Mouse (Mus musculus): ENCODE data around the gene Rgs17. TPM values are rescaled to one million over a fixed set of nuclear protein-coding genes. Genes with fewer than 3 reads are reported as not detected.
A peak's percentile ranks its signal among the peaks of the same experiment; 100 is the strongest.

Rgs17 gene
- polyA plus RNA-seq, 1 experiment = 0.30 TPM

DNA sequence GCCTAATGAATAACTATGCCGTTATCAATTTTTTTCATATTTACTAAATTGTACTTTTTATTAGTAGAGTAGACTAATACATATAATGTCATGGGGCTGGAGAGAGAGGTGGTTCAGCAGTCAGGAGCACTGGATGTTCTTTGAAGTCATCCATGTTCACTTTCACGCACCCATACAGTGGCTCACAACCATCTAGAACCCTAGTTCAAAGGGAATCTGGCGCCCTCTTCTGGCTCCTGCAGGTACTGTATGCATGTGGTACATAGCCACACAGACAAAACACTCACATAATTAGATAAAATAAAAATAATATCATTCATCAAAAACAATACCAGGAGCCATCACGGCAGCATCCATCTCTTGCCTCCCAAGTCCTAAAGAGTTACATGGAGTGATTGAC is 62.5 kb downstream of the Rgs17 start:
- no peak overlapping the region for H3K27ac ChIP-seq (ENCODE audit: control insufficient read depth, insufficient read depth, low read depth, low read length)
- TF ChIP-seq POLR2A (IDR thresholded peaks at IDR 0.05; ENCODE audit: control insufficient read depth, low read depth, low read length) = no peak
- TF ChIP-seq CTCF (IDR thresholded peaks at IDR 0.05; ENCODE audit: control insufficient read depth, insufficient read depth, insufficient replicate concordance, low read depth, low read length) = peak; percentile 43; the same call in 1 of the 2 replicates
- no peaks in the 10 kb centered on the region for H3K4me1 ChIP-seq (ENCODE audit: control insufficient read depth, insufficient read depth, low read length)
- H3K36me3 ChIP-seq (ENCODE audit: control insufficient read depth, insufficient read depth, low read length) = no peaks in the 10 kb centered on the region
- H3K4me3 ChIP-seq (ENCODE audit: control insufficient read depth, low read depth, low read length) = no peak overlapping the region
- H3K27me3 ChIP-seq (ENCODE audit: control insufficient read depth, insufficient read depth, low read length) = no peaks in the 10 kb centered on the region

DNA sequence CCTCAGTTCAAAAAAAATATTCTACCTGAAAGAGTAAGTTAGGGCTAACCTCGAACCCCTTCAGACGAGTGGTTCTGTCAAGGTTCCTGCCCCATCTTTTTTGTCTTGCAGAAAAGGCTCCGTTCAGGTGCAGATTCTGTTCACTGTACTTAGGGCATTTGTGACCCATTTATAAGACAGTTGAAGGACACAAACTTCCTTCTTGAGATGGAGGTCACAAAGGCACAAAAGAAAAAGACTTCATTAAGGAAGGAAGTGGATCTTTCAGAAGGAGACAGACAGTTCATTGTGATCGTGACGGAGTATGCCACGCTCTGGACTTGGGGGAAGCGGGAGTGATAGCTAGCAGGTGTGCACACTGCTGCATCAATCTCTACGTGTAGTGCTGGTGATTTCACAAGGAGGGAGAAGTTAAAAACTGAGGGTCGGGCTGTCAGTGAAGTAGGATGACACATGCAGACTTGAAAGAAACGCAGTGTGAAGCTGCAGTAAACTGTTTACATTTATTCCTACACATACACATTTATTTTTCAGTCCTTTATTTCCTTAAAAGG is 64.1 kb downstream of the Rgs17 start:
- Histone ChIP-seq H3K27ac (ENCODE audit: control insufficient read depth, insufficient read depth, low read depth, low read length) (no peak overlapping the region), H3K36me3 (ENCODE audit: control insufficient read depth, insufficient read depth, low read length) (no peaks in the 10 kb centered on the region), H3K4me1 (ENCODE audit: control insufficient read depth, insufficient read depth, low read length) (no peaks in the 10 kb centered on the region), H3K4me3 (ENCODE audit: control insufficient read depth, low read depth, low read length) (no peak overlapping the region), H3K27me3 (ENCODE audit: control insufficient read depth, insufficient read depth, low read length) (no peaks in the 10 kb centered on the region)
- TF ChIP-seq POLR2A (IDR thresholded peaks at IDR 0.05; ENCODE audit: control insufficient read depth, low read depth, low read length) (no peak), CTCF (IDR thresholded peaks at IDR 0.05; ENCODE audit: control insufficient read depth, insufficient read depth, insufficient replicate concordance, low read depth, low read length) (no peak)

DNA sequence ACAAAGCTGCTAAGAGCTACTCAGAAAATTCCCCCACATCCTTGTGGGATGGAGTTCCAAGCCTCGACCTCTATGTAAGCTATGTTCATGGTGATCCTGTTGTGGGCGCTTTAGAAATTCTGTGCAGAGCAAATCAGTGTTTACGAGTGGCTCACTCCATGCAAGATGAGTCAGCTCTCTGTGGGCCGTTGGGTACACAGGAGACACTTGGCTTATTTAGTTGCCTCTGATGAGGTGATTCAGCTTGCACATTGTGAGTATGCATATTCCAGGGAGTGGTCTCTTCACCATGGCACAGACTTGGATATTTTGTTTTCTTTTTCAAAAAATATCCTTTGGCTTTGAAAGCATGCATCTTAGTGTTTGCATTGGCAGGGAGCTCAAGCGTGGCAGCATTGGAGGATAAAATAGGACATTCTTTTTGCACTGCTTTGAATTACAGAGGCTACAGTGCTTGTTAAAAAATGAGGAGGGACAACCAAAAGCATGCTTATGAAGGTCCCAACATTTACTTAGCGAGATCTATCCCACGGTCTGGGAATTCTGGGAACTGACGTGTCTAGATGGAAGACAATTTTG is 68.8 kb downstream of the Rgs17 start:
- no peak for TF ChIP-seq CTCF (IDR thresholded peaks at IDR 0.05; ENCODE audit: control insufficient read depth, insufficient read depth, insufficient replicate concordance, low read depth, low read length)
- no peak for TF ChIP-seq POLR2A (IDR thresholded peaks at IDR 0.05; ENCODE audit: control insufficient read depth, low read depth, low read length)
- Histone ChIP-seq H3K4me3 (ENCODE audit: control insufficient read depth, low read depth, low read length) (no peak overlapping the region), H3K27me3 (ENCODE audit: control insufficient read depth, insufficient read depth, low read length) (no peaks in the 10 kb centered on the region), H3K27ac (ENCODE audit: control insufficient read depth, insufficient read depth, low read depth, low read length) (no peak overlapping the region), H3K36me3 (ENCODE audit: control insufficient read depth, insufficient read depth, low read length) (no peaks in the 10 kb centered on the region), H3K4me1 (ENCODE audit: control insufficient read depth, insufficient read depth, low read length) (no peaks in the 10 kb centered on the region)

DNA sequence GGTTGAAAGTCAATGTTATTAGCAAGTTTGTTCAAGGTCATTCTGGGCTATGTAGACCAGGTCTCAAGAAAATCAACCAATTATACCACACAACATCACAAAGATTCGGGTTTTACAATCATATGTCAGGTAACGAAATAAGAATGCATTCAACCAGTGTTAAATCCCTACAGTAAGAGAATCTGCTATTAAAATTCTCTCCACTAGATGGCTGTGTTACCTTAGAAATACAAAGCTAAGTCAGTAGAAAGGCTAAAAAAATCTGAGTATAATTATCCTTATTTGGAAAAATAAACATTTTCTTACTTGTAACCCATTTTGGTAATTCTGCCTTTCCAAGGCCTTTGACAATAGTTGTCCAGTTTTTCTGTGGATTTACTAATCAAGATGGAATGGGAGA is 75.3 kb downstream of the Rgs17 start:
- Histone ChIP-seq H3K4me3 (ENCODE audit: control insufficient read depth, low read depth, low read length) (no peak overlapping the region), H3K4me1 (ENCODE audit: control insufficient read depth, insufficient read depth, low read length) (no peaks in the 10 kb centered on the region), H3K36me3 (ENCODE audit: control insufficient read depth, insufficient read depth, low read length) (no peaks in the 10 kb centered on the region), H3K27me3 (ENCODE audit: control insufficient read depth, insufficient read depth, low read length) (no peaks in the 10 kb centered on the region), H3K27ac (ENCODE audit: control insufficient read depth, insufficient read depth, low read depth, low read length) (no peak overlapping the region)
- TF ChIP-seq CTCF (IDR thresholded peaks at IDR 0.05; ENCODE audit: control insufficient read depth, insufficient read depth, insufficient replicate concordance, low read depth, low read length) (no peak), POLR2A (IDR thresholded peaks at IDR 0.05; ENCODE audit: control insufficient read depth, low read depth, low read length) (no peak)

DNA sequence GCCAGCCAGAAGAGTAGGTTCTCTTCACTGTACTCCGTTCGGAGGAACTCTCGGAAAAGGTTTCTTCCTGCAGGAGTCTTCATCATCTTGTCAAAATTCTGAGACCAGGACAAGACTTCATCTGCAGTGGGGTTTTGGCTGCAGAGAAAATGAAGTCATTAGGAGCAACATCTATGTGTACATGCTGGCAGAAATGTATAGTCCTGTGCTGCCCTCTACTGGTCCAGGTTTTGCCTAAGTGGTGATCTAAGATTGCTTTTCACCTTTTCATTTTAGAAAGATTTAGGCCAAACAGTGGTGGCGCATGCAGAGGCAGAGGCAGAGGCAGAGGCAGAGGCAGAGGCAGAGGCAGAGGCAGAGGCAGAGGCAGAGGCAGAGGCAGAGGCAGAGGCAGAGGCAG is 80.8 kb downstream of the Rgs17 start:
- no peak for TF ChIP-seq POLR2A (IDR thresholded peaks at IDR 0.05; ENCODE audit: control insufficient read depth, low read depth, low read length)
- TF ChIP-seq CTCF (IDR thresholded peaks at IDR 0.05; ENCODE audit: control insufficient read depth, insufficient read depth, insufficient replicate concordance, low read depth, low read length) = no peak; the same call in 1 of the 2 replicates
- Histone ChIP-seq H3K4me1 (ENCODE audit: control insufficient read depth, insufficient read depth, low read length) (no peaks in the 10 kb centered on the region), H3K36me3 (ENCODE audit: control insufficient read depth, insufficient read depth, low read length) (no peaks in the 10 kb centered on the region), H3K27me3 (ENCODE audit: control insufficient read depth, insufficient read depth, low read length) (no peaks in the 10 kb centered on the region), H3K4me3 (ENCODE audit: control insufficient read depth, low read depth, low read length) (no peak overlapping the region), H3K27ac (ENCODE audit: control insufficient read depth, insufficient read depth, low read depth, low read length) (no peak overlapping the region)

DNA sequence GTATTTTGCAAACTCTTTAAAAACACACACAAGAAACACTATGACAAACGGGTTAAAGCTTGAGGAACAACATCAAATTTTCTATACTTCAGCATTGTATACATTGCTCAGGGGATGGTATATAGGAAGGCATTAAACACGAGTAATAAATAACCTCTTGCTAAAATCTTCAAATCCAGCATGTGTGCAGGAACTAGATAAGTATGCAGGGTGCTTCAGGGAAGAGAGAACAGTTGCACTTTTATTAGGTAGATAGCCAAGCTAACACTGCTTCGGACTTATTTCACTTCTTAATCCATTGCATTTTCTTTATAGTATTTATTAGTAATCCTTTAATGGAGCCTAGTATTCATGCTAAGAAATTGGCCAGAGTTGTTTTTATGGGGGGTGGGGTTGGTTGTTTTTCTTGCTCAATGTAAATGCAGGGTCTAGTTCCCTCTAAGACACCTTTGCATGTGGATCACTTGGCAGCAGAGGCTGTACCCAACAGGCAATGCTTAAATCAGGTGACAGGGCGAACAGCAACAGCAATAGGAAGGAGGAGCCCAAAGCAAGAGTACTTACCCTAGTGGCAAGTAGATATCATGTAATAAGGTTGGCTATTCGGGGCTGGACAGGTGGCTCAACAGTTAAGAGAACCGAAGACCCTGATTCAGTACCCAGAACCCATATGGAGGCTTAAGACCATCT is 95.7 kb downstream of the Rgs17 start:
- Histone ChIP-seq H3K36me3 (ENCODE audit: control insufficient read depth, insufficient read depth, low read length) (no peaks in the 10 kb centered on the region), H3K4me1 (ENCODE audit: control insufficient read depth, insufficient read depth, low read length) (peaks cover 5% of the 10 kb centered on the region; the same call in 1 of the 2 replicates), H3K4me3 (ENCODE audit: control insufficient read depth, low read depth, low read length) (no peak overlapping the region), H3K27me3 (ENCODE audit: control insufficient read depth, insufficient read depth, low read length) (no peaks in the 10 kb centered on the region), H3K27ac (ENCODE audit: control insufficient read depth, insufficient read depth, low read depth, low read length) (no peak overlapping the region)
- TF ChIP-seq CTCF (IDR thresholded peaks at IDR 0.05; ENCODE audit: control insufficient read depth, insufficient read depth, insufficient replicate concordance, low read depth, low read length) = no peak
- no peak for TF ChIP-seq POLR2A (IDR thresholded peaks at IDR 0.05; ENCODE audit: control insufficient read depth, low read depth, low read length)

DNA sequence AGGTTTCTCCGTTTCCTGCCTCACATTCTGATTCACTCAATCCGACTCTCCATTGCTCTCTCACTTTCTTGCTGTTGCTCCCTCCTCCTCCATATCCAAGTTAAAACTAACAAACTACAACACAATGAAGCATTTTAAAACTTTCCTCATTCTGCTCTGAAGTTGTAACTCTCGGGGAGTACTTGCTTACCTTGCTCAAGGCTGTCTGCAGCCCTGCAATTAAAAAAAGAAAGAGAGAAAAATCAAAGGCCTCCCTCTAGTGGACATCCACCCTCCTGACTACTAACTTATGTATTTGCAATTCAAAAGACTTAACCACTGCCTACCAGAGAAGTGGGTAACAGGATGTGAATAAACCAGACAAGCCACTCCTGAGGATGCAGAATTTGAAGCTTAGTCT is 97.4 kb downstream of the Rgs17 start:
- TF ChIP-seq POLR2A (IDR thresholded peaks at IDR 0.05; ENCODE audit: control insufficient read depth, low read depth, low read length) = no peak
- Histone ChIP-seq H3K4me3 (ENCODE audit: control insufficient read depth, low read depth, low read length) (peak overlapping the region; percentile 93), H3K27ac (ENCODE audit: control insufficient read depth, insufficient read depth, low read depth, low read length) (peak overlapping the region; percentile 86), H3K27me3 (ENCODE audit: control insufficient read depth, insufficient read depth, low read length) (no peaks in the 10 kb centered on the region), H3K4me1 (ENCODE audit: control insufficient read depth, insufficient read depth, low read length) (peaks cover 5% of the 10 kb centered on the region; the same call in 1 of the 2 replicates), H3K36me3 (ENCODE audit: control insufficient read depth, insufficient read depth, low read length) (no peaks in the 10 kb centered on the region)

Data from testis, adult 2 months (tissue).